Comparison of ENCODE assay signal across 14 mouse cellular contexts in genomic region chr6:67084465-67084864, GRCm38 (mm10).
"Had no signal": no experiment of that assay in that cellular context is flagged by ENCODE, and none has a peak within 500 bp of the region (broad histone marks: within the 10 kb centered on the region; RNA-seq: fewer than 3 reads in every experiment).

No protein-coding gene starts in this region.

- H3K9ac ChIP-seq: intestine, embryonic 15.5 days; limb, embryonic 13.5 days; neural tube, embryonic 15.5 days had no signal

- H3K4me3 ChIP-seq: intestine, embryonic 15.5 days; layer of hippocampus, adult 2 months; limb, embryonic 13.5 days; midbrain, embryonic 10.5 days; myocyte; neural tube, embryonic 15.5 days had no signal

- H3K27me3 ChIP-seq: intestine, embryonic 15.5 days; limb, embryonic 13.5 days; neural tube, embryonic 15.5 days had no signal

- DNase-seq: kidney, adult 18-20 months; kidney, postnatal 10 days; kidney, postnatal 4 days; left cerebral cortex, postnatal 4 days; lung, adult 18-20 months; midbrain, embryonic 14.5 days; thymus, postnatal 4 days had no signal

- ATAC-seq: intestine, embryonic 15.5 days had no signal

- H3K36me3 ChIP-seq: intestine, embryonic 15.5 days; limb, embryonic 13.5 days; midbrain, embryonic 10.5 days; neural tube, embryonic 15.5 days had no signal

- H3K4me1 ChIP-seq: neural tube, embryonic 15.5 days had no signal

- H3K27ac ChIP-seq: intestine, embryonic 15.5 days; layer of hippocampus, adult 2 months; limb, embryonic 13.5 days; midbrain, embryonic 10.5 days; neural tube, embryonic 15.5 days; stomach, postnatal 0 days had no signal

- H3K4me2 ChIP-seq: intestine, embryonic 15.5 days; limb, embryonic 13.5 days; neural tube, embryonic 15.5 days had no signal

- H3K9me3 ChIP-seq: intestine, embryonic 15.5 days; limb, embryonic 13.5 days; midbrain, embryonic 10.5 days; neural tube, embryonic 15.5 days had no signal
